Mouse (Mus musculus) c-Kit-negative CD71-positive TER-119-positive erythroid progenitor cells, embryonic 14.5 days (primary cell): ENCODE measurements around the gene Pigq.
A peak's percentile ranks its signal among the peaks of the same experiment; 100 is the strongest.

Experiments
- DNase-seq: peaks from one replicate; pipeline ENCODE4 v3.0.0-alpha.2; 2013; ENCODE audit warnings: low read depth, low spot score

The Pigq gene

GRCm38 (mm10) chr17:25944366-25945163 lies at the start of gene Pigq, which contains the start of gene Nhlrc4:
Gene Pigq (minus strand): TSS chr17:25944936.
Gene Nhlrc4 (minus strand): TSS chr17:25944961.
- peak; percentile 56 for DNase-seq

- DNase-seq, result no peak
Measured at GRCm38 (mm10) chr17:25993489-25993888, 48.8 kb upstream of the Pigq start.

GRCm38 (mm10) chr17:25992274-25992673 lies 47.5 kb upstream of the Pigq start:
- DNase-seq, result no peak

- no peak for DNase-seq
Measured at GRCm38 (mm10) chr17:25990331-25990730, 45.6 kb upstream of the Pigq start.

- DNase-seq, result peak; percentile 68
Measured at GRCm38 (mm10) chr17:25985306-25986294, 40.9 kb upstream of the Pigq start, which contains the start of gene Capn15. Gene Capn15 (minus strand): TSS chr17:25985796.

GRCm38 (mm10) chr17:25984556-25985305 lies 40.0 kb upstream of the Pigq start:
- no peak for DNase-seq

- DNase-seq, result no peak
Measured at GRCm38 (mm10) chr17:25984066-25984465, 39.3 kb upstream of the Pigq start.

- no peak for DNase-seq
Measured at GRCm38 (mm10) chr17:25982913-25983312, 38.2 kb upstream of the Pigq start.

- DNase-seq, result no peak
Measured at GRCm38 (mm10) chr17:25980854-25981253, 36.1 kb upstream of the Pigq start.

GRCm38 (mm10) chr17:25979829-25980738 lies 35.3 kb upstream of the Pigq start:
- DNase-seq, result no peak

GRCm38 (mm10) chr17:25970954-25971707 lies 26.4 kb upstream of the Pigq start:
- DNase-seq, result no peak

- no peak for DNase-seq
Measured at GRCm38 (mm10) chr17:25970448-25970847, 25.7 kb upstream of the Pigq start.

- peak; percentile 32 for DNase-seq
Measured at GRCm38 (mm10) chr17:25968176-25968575, 23.4 kb upstream of the Pigq start.

GRCm38 (mm10) chr17:25967652-25968051 lies 22.9 kb upstream of the Pigq start:
- DNase-seq, result no peak

GRCm38 (mm10) chr17:25964271-25964670 lies 19.5 kb upstream of the Pigq start:
- DNase-seq, result no peak

- peak; percentile 25 for DNase-seq
Measured at GRCm38 (mm10) chr17:25962413-25962905, 17.7 kb upstream of the Pigq start.

- DNase-seq, result peak; percentile 82
Measured at GRCm38 (mm10) chr17:25961566-25961965, 16.8 kb upstream of the Pigq start.

GRCm38 (mm10) chr17:25959630-25960467 lies 15.1 kb upstream of the Pigq start:
- DNase-seq, result no peak
